ENCODE assay signal across 28 mouse cellular contexts in the genomic region with DNA sequence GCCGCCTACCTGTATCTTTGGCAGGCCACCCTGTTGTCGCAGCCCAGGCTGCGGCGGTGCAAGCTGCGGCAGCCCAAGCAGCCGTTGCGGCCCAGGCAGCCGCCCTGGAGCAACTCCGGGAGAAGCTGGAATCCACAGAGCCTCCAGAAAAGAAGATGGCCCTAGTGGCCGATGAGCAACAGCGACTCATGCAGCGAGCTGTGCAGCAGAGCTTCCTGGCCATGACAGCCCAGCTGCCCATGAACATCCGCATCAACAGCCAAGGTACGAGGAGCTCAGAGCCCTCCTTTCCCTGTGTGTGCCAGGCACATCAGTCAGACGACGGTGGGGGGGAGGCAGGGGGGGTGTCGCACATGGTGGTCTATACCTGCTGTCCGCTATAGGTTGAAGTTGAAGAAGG. TPM values are rescaled to one million over a fixed set of nuclear protein-coding genes. Genes with fewer than 3 reads are reported as not detected.
"Had no signal": no experiment of that assay in that cellular context is flagged by ENCODE, and none has a peak within 500 bp of the region (broad histone marks: within the 10 kb centered on the region; RNA-seq: fewer than 3 reads in every experiment).

No protein-coding gene starts in this region.

- H3K9ac ChIP-seq: heart, embryonic 13.5 days; heart, embryonic 15.5 days; hindbrain, embryonic 13.5 days; hindbrain, embryonic 15.5 days; kidney, embryonic 15.5 days; limb, embryonic 13.5 days; limb, embryonic 15.5 days; liver, embryonic 12.5 days; liver, embryonic 14.5 days had no signal

- DNase-seq: gastrocnemius, postnatal 10 days; gastrocnemius, postnatal 25 days; heart, adult 11 months; heart, adult 2 months; heart, postnatal 14 days; heart, postnatal 36 days; kidney, adult 11 months; kidney, adult 2 months; kidney, postnatal 14 days; kidney, postnatal 36 days; layer of hippocampus, adult 9-11 months; layer of hippocampus, postnatal 36 days; left cerebral cortex, postnatal 4 days had no signal

- ATAC-seq: hindbrain, postnatal 0 days; intestine, embryonic 16.5 days; liver, embryonic 12.5 days had no signal

- H3K9me3 ChIP-seq: heart, embryonic 13.5 days; heart, embryonic 15.5 days; hindbrain, embryonic 13.5 days; hindbrain, embryonic 15.5 days; kidney, embryonic 15.5 days; limb, embryonic 13.5 days; limb, embryonic 15.5 days; liver, embryonic 12.5 days had no signal

- H3K27ac ChIP-seq: heart, adult 2 months; heart, embryonic 13.5 days; heart, embryonic 15.5 days; hindbrain, embryonic 13.5 days; hindbrain, embryonic 15.5 days; hindbrain, postnatal 0 days; kidney, embryonic 15.5 days; kidney, postnatal 0 days; limb, embryonic 13.5 days; limb, embryonic 15.5 days; liver, embryonic 14.5 days had no signal

- H3K27me3 ChIP-seq: heart, embryonic 13.5 days; heart, embryonic 15.5 days; hindbrain, embryonic 15.5 days; kidney, embryonic 15.5 days; limb, embryonic 13.5 days; limb, embryonic 15.5 days; liver, embryonic 12.5 days had no signal

- H3K4me2 ChIP-seq: heart, embryonic 11.5 days; heart, embryonic 13.5 days; heart, embryonic 15.5 days; hindbrain, embryonic 13.5 days; hindbrain, embryonic 15.5 days; kidney, embryonic 15.5 days; limb, embryonic 13.5 days; limb, embryonic 15.5 days; liver, embryonic 12.5 days had no signal

- H3K4me3 ChIP-seq: heart, adult 2 months; heart, embryonic 13.5 days; heart, embryonic 15.5 days; hindbrain, embryonic 13.5 days; hindbrain, embryonic 15.5 days; kidney, embryonic 15.5 days; limb, embryonic 13.5 days; limb, embryonic 15.5 days; liver, embryonic 12.5 days had no signal

RNA-seq across cellular contexts. Expression of a gene that starts 19.9 kb away (rescaled TPM):
- total RNA-seq: gastrocnemius, postnatal 25 days; hematopoietic stem cell, adult 5-6 weeks had no signal
- polyA plus RNA-seq: large intestine, adult 2 months had no signal
